Mouse (Mus musculus) E14TG2a.4 (cell line): ENCODE data around the gene Ms4a4d.
"Not testable (repeated sequence)": the region's sequence is repeated elsewhere in the genome, so short reads cannot be mapped to it uniquely, and the experiment has no call there.

Source experiments
- H3K27me3 ChIP-seq: 2 replicates; pipeline ENCODE4 v1.6.1; 2014; ENCODE audit warnings: low read length, control low read depth; ENCODE audit not compliant: insufficient read depth
- H3K36me3 ChIP-seq: 2 replicates; pipeline ENCODE4 v1.6.1; 2014; ENCODE audit warnings: low read length, control low read depth; ENCODE audit not compliant: insufficient read depth
- H3K4me1 ChIP-seq: replicated peaks from 2 replicates; pipeline ENCODE4 v1.6.1; 2014; ENCODE audit warnings: low read depth, low read length, control low read depth
- H3K4me3 ChIP-seq: replicated peaks from 2 replicates; pipeline ENCODE4 v1.5.1; 2014; ENCODE audit warnings: mild to moderate bottlenecking, low read length
- H3K9me3 ChIP-seq: 2 replicates; pipeline ENCODE4 v1.6.1; 2014; ENCODE audit warnings: low read length, control low read depth
- CTCF ChIP-seq: conservative IDR thresholded peaks from 2 replicates; pipeline ENCODE4 v1.5.1; 2014; ENCODE audit warnings: low read length
- NANOG ChIP-seq: IDR thresholded peaks from 2 replicates; pipeline ENCODE4 v1.6.1; 2014; ENCODE audit warnings: borderline replicate concordance, low read length, mixed read lengths
- POU5F1 ChIP-seq: IDR thresholded peaks from 2 replicates; pipeline ENCODE4 v1.6.1; 2014; ENCODE audit warnings: low read length, borderline replicate concordance

The Ms4a4d gene

GRCm38 (mm10) chr19:11547911-11548310 is 11.3 kb downstream of the Ms4a4d start:
- Histone ChIP-seq H3K4me1 (no peaks in the 10 kb centered on the region), H3K4me3 (no peak overlapping the region)
- TF ChIP-seq CTCF (no peak), NANOG (no peak), POU5F1 (no peak)

GRCm38 (mm10) chr19:11554726-11555125 is 18.1 kb downstream of the Ms4a4d start:
- H3K27me3 ChIP-seq: no peaks in the 10 kb centered on the region
- H3K4me1 ChIP-seq: no peaks in the 10 kb centered on the region
- no peaks in the 10 kb centered on the region for H3K9me3 ChIP-seq
- TF ChIP-seq NANOG (no peak), CTCF (no peak), POU5F1 (no peak)
- no peak overlapping the region for H3K4me3 ChIP-seq
- H3K36me3 ChIP-seq: no peaks in the 10 kb centered on the region

More at GRCm38 (mm10) chr19:11547911-11548310, 11.3 kb downstream of the Ms4a4d start:
- Histone ChIP-seq H3K36me3 (no peaks in the 10 kb centered on the region), H3K9me3 (no peaks in the 10 kb centered on the region), H3K27me3 (no peaks in the 10 kb centered on the region)

DNA sequence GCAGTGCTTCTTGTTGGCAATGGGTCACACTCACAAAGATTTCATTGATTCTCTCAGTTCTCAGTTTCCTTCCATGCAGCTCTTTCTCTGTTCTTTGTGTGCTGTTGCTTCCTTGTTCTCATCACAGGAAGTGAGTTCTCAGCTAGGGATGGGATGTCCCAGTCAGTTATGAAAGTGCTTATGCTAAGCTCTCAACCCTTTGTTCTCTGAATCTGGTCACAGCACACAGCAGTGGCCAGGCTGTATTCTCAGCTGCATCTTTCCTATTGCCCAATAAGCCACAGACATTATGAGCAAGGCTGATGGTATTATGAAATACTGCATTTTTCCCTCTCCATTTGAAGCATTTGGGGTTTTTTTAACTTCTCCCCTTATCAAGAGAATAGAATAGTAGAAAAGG is 23.0 kb downstream of the Ms4a4d start:
- H3K4me3 ChIP-seq, H3K36me3 ChIP-seq, H3K9me3 ChIP-seq, H3K27me3 ChIP-seq, H3K4me1 ChIP-seq: not testable (repeated sequence)

- no peak overlapping the region for H3K4me3 ChIP-seq
Measured at GRCm38 (mm10) chr19:11574965-11575364, 38.4 kb downstream of the Ms4a4d start.

DNA sequence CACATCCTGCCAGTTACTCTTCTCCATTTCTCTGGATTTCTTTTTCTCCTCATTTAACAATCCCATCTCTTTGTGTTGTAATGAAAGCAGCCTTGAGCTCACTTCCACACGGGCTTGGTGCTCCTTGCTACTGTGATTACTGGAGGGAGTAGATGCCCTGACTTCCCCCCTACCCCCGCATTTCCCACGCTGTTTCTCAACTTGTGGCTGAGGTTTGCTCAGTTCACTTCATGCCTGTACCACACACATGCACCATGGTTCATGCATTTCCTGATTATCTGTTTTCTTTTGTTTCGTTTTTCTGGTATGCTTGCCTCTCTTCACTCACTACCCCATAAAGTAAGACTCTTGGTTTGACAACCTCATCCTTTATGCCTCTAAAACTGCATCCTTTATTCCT is 52.6 kb downstream of the Ms4a4d start:
- TF ChIP-seq POU5F1 (no peak), NANOG (no peak), CTCF (no peak)
- Histone ChIP-seq H3K27me3 (no peaks in the 10 kb centered on the region), H3K4me1 (no peaks in the 10 kb centered on the region), H3K4me3 (no peak overlapping the region), H3K9me3 (no peaks in the 10 kb centered on the region), H3K36me3 (no peaks in the 10 kb centered on the region)

More at GRCm38 (mm10) chr19:11574965-11575364, 38.4 kb downstream of the Ms4a4d start:
- Histone ChIP-seq H3K27me3 (no peaks in the 10 kb centered on the region), H3K36me3 (no peaks in the 10 kb centered on the region), H3K9me3 (no peaks in the 10 kb centered on the region), H3K4me1 (no peaks in the 10 kb centered on the region)
- TF ChIP-seq POU5F1 (no peak), NANOG (no peak), CTCF (no peak)

- no peaks in the 10 kb centered on the region for H3K9me3 ChIP-seq
- H3K27me3 ChIP-seq: no peaks in the 10 kb centered on the region
- no peak overlapping the region for H3K4me3 ChIP-seq
- TF ChIP-seq CTCF (no peak), POU5F1 (no peak), NANOG (no peak)
- H3K4me1 ChIP-seq: no peaks in the 10 kb centered on the region
- no peaks in the 10 kb centered on the region for H3K36me3 ChIP-seq
Measured at GRCm38 (mm10) chr19:11589891-11590449, 53.4 kb downstream of the Ms4a4d start.

DNA sequence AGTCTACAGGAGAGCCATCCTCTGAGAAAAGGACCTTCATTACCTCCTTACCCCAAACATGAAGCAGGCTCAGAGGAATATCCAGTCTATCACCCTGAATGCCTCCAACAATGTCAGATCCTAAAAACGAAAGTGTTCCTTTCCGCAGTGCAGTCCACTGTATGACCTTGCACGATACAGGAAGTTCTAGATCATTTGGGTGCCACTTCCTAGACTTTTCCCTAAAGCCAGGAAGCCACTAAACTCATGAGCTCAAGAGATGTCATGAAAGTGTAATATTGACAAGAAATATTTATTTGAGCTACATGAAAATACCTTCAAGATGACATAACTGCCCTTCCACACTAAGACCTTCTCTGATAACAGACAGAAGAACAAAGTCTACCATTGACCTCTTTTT is 64.7 kb downstream of the Ms4a4d start:
- Histone ChIP-seq H3K4me3 (no peak overlapping the region), H3K27me3 (no peaks in the 10 kb centered on the region), H3K4me1 (no peaks in the 10 kb centered on the region), H3K36me3 (no peaks in the 10 kb centered on the region), H3K9me3 (peaks cover 6% of the 10 kb centered on the region; the same call in 1 of the 2 replicates)
- TF ChIP-seq CTCF: no peak
- TF ChIP-seq NANOG: no peak
- no peak for TF ChIP-seq POU5F1

GRCm38 (mm10) chr19:11602026-11602425 is 65.4 kb downstream of the Ms4a4d start:
- no peaks in the 10 kb centered on the region for H3K4me1 ChIP-seq
- TF ChIP-seq CTCF (peak; percentile 32; the same call in 1 of the 2 replicates), NANOG (no peak), POU5F1 (no peak)
- H3K27me3 ChIP-seq: no peaks in the 10 kb centered on the region
- no peaks in the 10 kb centered on the region for H3K36me3 ChIP-seq
- no peak overlapping the region for H3K4me3 ChIP-seq
- peaks cover 6% of the 10 kb centered on the region; the same call in 1 of the 2 replicates for H3K9me3 ChIP-seq

- no peaks in the 10 kb centered on the region for H3K4me1 ChIP-seq
- H3K9me3 ChIP-seq: peaks cover 6% of the 10 kb centered on the region; the same call in 1 of the 2 replicates
- no peaks in the 10 kb centered on the region for H3K36me3 ChIP-seq
- H3K27me3 ChIP-seq: no peaks in the 10 kb centered on the region
- TF ChIP-seq CTCF: no peak
- no peak for TF ChIP-seq POU5F1
- no peak for TF ChIP-seq NANOG
- H3K4me3 ChIP-seq: no peak within 1 kb of the TSS
Measured at GRCm38 (mm10) chr19:11604603-11605002, 68.0 kb downstream of the Ms4a4d start, which contains the start of gene Ms4a6d. Ms4a6d (minus strand) TSS chr19:11604849.
